Mouse (Mus musculus) left cerebral cortex, postnatal 25 days (tissue): Measurements from ENCODE around the gene Slc8a1. TPM values are rescaled to one million over a fixed set of nuclear protein-coding genes. Genes with fewer than 3 reads are reported as not detected.

Source experiments
- DNase-seq, 2 experiments: peaks; one replicate each; pipeline ENCODE4 v3.0.0; 2022; ENCODE audit warnings: low spot score in 2 of 2, mixed read lengths in 1 of 2
- intact Hi-C: fragments of 180-260 bp; cut with DNase I; formaldehyde crosslinking; loops from one replicate; pipeline ENCODE4 v1.15.1; 2025
- total RNA-seq, 2 experiments: library from RNA; stranded (reverse); gene quantifications; 2 replicates each; pipeline ENCODE4 v1.2.3; 2021

Gene Slc8a1
- total RNA-seq, 2 experiments from 2014 or later: 213 to 244 TPM

DNA sequence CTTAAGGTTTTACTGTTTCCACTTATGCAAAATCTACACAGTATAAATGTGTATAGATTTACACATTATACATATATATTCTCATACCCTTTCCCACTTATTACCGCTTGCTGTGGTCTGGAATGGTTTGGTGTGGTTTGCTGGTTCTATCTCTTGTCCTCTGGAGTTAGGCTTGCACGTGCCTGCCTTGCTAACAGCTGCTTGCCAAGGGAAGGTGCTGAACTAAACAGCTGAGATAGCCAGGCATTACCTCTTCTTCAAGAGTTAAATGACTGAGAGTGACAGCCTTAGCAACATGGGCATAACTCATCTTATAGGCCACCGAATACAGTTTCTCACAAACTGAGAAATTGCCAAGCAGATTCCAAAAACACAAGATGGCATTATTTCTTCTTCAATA, 211.7 kb downstream of the Slc8a1 start:
- DNase-seq: no peak
- intact Hi-C loops: no loop called here

GRCm38 (mm10) chr17:81524826-81525225, 213.4 kb downstream of the Slc8a1 start:
- DNase-seq: no peak
- intact Hi-C loops: no loop called here

DNA sequence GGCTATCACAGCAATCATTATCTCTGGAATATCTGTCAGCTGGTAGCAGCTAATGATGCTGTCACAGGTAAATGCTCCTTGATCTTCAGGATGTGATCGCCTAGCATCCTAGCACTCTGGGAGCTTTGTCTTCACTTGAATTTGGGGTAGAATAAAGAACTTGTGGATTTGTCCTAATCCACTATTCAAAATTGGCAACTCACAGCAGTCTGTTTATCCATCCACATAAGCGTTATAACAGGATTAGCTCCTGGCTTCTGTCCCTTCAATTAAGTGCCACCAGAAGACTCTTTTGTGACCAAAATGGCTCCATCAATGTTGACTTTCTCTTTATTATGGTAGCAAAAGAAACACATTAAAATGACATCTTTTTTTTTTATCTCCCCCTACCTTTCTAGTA, 214.2 kb downstream of the Slc8a1 start:
- DNase-seq: no peak
- intact Hi-C loops: no loop called here

DNA sequence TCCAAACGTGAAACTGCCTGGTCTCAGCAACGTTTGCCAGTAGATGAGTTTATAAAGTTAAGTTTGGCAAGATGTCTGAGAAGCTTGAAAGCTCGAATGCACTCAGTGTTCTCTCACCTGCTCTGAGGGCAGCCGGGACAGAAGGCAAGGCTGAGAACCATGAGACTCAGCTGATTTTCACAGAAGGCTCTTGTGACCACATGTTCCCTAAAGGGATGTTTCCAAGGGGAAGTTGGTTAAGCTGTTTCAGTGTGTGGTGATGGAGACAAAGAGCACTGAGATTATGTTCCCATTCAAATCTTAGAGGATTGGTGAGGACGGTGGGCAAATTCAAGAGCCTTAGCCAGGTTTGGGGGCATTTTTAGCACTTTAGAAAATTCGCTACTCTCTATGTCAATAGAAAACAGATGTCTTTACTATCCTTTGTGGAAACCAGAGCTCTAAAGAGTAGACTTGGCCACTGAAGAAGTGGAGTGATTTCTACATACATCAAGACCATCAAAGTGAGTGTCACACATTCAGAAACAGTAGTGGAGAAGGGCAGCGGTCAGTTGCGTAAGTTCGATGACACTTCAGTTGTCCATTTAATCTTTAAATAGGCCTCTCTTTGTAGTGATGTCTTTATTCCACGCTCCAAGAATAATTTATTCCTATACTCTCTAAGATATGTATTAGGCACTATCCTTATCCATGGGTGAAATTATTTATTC, 219.7 kb downstream of the Slc8a1 start:
- DNase-seq: no peak
- intact Hi-C loops: no loop called here

DNA sequence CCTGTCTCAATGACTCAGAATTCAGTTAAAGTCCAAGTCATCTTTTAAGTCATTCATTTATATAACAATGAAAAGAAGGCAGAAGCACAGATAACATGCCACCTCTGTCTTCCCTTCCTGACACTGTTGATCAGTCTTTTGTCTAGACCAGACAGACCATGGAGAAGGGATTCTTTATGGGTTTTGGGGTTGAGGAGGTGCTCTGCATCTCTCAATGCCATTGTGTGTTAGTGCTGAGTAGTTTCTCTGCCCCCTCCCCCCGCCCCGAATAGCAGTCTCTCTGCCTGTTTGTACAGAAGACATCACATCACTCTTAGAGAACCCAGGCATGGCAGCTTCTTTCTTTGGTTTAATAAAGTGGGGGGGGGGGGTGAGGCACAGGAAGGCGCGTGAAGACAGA, 222.0 kb downstream of the Slc8a1 start:
- no peak for DNase-seq
- intact Hi-C loops: no loop called here

GRCm38 (mm10) chr17:81514022-81514421, 224.2 kb downstream of the Slc8a1 start:
- no peak for DNase-seq

GRCm38 (mm10) chr17:81513368-81513958, 224.7 kb downstream of the Slc8a1 start:
- intact Hi-C loops: no loop called here
- DNase-seq: no peak

More at GRCm38 (mm10) chr17:81514022-81514421, 224.2 kb downstream of the Slc8a1 start:
- intact Hi-C loops: no loop called here

GRCm38 (mm10) chr17:81505162-81505685, 233.0 kb downstream of the Slc8a1 start:
- intact Hi-C loops: no loop called here
- DNase-seq: no peak

DNA sequence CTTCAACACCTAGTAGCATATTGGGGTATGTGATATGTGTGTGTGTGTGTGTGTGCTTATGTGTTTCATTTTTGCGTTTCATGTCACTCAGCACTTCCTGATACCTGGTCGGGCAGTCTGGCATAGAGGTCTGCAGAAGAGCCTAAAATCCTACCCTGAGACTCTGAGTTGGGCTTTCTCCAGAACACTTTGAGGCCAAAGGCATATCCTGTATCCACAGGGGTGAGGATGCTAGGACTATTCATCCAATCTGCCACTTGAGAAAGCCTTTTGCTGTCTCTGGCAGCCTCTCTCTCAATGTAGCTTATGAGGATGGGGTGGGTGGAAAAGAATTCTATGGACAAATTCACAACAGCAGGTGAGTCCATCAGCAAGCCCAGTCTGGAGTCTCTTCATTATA, 234.1 kb downstream of the Slc8a1 start:
- intact Hi-C loops: no loop called here
- no peak for DNase-seq

DNA sequence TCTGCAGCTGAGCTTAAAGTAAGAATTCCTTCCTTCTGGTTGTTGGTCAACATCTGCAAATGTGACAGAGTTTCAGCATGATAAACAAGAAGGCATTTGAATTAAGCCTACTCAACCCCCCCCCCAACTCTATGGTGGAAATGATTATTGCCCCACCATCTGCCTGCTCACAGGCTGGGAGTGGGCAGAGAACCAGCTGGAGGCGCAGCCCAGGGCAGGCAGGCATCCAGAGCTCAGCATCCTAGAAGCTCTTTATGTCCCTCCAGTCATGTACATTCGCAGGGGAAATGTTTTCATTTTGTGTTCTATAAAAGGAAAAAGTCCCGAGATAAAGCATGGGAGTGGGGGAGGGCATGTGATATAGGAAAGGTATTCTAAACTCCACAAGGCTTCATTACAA, 235.4 kb downstream of the Slc8a1 start:
- DNase-seq: peak in 1 of 2 experiments; percentile 79
- intact Hi-C loops: no loop called here

GRCm38 (mm10) chr17:81500686-81501407, 237.3 kb downstream of the Slc8a1 start:
- intact Hi-C loops: no loop called here
- no peak for DNase-seq

- intact Hi-C loops: no loop called here
- no peak for DNase-seq
These were observed 240.3 kb downstream of the Slc8a1 start for GRCm38 (mm10) chr17:81497919-81498318.

- DNase-seq: no peak
- intact Hi-C loops: no loop called here
These were observed 241.6 kb downstream of the Slc8a1 start for GRCm38 (mm10) chr17:81496616-81497015.

- intact Hi-C loops: no loop called here
- no peak for DNase-seq
These were observed 245.8 kb downstream of the Slc8a1 start for GRCm38 (mm10) chr17:81492216-81492865.

DNA sequence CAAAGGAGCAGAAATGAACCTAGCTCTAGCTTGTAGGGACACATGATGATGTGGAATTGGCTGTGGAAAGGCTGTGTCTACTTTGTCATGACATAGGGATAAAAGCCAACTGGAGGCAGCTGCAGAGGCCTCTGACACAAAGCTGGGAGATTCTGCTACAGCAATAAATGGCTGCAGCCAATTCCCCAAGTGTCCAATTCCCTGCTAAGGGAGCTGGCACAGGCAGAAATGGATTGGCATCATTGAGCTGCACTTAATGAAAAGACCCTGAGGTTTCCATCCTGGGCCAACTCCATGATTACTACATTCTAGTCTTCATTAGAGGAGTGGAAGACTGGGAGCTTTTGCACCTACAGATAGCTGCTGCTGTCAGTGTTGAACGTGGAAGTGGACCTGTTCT, 251.8 kb downstream of the Slc8a1 start:
- intact Hi-C loops: no loop called here
- DNase-seq: no peak

DNA sequence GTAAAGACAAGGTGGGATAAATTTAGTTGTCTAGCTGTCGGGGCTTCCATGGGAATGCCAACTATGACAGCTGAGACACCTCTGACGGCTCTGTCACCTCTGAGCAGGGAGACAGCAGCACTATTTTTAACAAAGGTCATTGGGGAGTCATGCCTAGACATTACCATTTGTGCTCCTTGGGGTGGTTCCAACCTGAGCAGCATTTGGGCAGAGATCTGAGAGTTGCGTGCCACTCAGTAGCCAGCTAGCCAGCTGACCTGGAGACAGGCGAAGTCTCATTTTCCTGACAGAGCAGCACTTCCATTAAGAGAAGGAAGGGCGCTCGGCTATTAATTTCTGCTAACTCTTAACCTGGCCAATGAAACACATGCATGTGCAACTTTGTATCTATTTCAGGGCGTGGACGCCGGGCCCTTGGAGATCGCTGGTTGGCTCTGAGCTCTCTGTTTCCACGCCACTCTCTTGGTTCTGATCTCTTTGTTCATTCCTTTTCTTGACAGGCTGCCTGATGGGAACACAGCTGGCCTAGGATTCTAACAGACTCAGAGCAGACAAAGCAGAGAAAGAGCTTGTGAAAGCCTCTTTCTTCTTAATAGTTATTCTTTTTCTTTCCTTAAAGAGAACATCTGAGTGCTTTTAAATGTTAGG, 256.2 kb downstream of the Slc8a1 start:
- no peak for DNase-seq
- intact Hi-C loops: no loop called here

DNA sequence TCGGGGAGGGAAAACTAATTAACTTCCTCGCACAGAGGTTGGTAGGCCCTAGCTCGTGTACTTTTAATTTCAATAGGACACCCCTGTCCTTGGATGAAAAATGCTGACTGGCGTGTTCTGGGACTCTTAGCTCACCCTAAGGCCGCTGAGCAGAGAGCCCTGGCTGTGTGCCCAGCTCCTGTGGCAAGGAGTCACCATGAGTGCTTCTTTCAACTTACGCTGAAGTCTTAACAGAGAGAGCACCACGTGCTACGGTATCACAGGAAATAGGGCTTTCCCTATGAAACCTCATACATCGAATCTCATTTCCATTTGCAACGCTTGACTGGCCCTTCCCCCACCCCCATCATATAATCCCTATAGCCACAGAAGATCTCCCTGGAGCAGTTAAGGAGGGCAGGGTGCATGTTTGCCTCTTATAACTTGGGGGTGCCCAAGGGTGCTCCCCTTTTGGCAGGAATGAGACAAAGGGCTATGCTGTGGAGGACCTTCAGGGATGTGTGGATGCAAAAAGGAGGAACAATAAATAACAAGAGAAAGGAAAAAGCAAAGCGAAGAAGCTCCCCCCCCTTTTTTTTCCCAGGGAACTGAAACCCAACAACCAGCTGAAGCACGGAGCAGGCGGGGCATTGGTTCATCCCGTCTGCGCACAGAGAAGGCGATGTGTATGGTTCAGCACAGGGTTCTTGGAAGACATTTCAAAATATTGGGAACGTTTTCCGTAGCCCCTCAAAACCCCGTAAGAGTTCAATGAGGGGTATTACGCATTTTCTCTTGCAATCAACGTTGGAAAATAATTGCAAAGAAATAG, 257.6 kb downstream of the Slc8a1 start:
- no peak for DNase-seq
- intact Hi-C loops: no loop called here

- no peak for DNase-seq
- intact Hi-C loops: loop anchor here (5.0 kb wide), 1 partner anchor 307 kb away; no protein-coding TSS in a partner anchor
These were observed 258.4 kb downstream of the Slc8a1 start for GRCm38 (mm10) chr17:81479807-81480206.

- intact Hi-C loops: loop anchor here (5.0 kb wide), 1 partner anchor 310 kb away; no protein-coding TSS in a partner anchor
- no peak for DNase-seq
These were observed 260.8 kb downstream of the Slc8a1 start for GRCm38 (mm10) chr17:81477420-81477819.
